Mouse (Mus musculus) midbrain, embryonic 16.5 days (tissue): ENCODE measurements around the gene Nfatc2. TPM values are rescaled to one million over a fixed set of nuclear protein-coding genes. Genes with fewer than 3 reads are reported as not detected.

Source experiments
- microRNA-seq: library from miRNA; unstranded; fragments of <30 nt; microRNA quantifications from one replicate; pipeline ENCODE4, GENCODE M21; 2017
- polyA plus RNA-seq: library from polyadenylated mRNA; unstranded; fragments of >200 nt; fragmentation: Nextera tagmentation; extraction: Ambion mirVana; gene quantifications from 2 replicates; pipeline ENCODE4 v1.2.1, GENCODE M21; 2015

Nfatc2 gene
- polyA plus RNA-seq, 1 experiment from 2014 or later, result 4.5 TPM

Small RNA genes within 50 kb of the gene (microRNA-seq; reads per million reads assigned to microRNA genes)
- gene Mir7004, result 3.3 reads per million, percentile 16 among the genes with 10 or more reads in this experiment

Other genes with a start within 250 kb of the Nfatc2 start
- gene Atp9a, start 140.8 kb upstream of the Nfatc2 start, polyA plus RNA-seq, result 88.4 and 97.1 TPM in 2 replicates
- 0.84 and 1.9 TPM in 2 replicates for gene Sall4, start 166.3 kb upstream of the Nfatc2 start, polyA plus RNA-seq